Mouse (Mus musculus): ENCODE results near the gene 9930022D16Rik.

9930022D16Rik gene

DNA sequence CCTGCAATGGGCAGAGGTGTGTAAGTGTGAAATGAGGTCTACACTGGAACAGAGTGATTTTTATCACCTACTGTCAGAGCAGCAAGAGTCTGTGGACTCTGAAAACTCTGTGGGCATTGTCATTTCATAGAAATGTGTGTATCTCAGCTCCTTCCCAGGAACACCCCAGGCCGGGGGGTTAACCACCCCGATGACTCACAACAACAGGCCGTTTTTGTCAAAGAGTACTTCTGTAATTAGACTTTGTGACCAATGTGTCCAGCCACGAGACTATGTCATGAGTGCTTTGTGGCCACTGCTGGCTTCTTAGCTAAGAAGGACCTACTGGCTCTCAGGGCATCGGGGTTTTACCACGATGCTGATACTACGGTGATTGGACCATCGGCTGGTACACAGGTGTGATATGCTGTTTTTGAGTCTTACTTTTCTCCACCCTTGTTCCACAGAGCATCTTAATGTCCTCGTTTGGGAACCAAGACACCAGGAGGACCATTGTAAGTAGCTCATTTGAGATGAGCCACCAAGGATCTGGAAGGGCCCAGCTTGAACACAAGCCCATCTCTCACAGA lies 3.8 kb downstream of the 9930022D16Rik start:
- DNase-seq = peak; percentile 55

DNA sequence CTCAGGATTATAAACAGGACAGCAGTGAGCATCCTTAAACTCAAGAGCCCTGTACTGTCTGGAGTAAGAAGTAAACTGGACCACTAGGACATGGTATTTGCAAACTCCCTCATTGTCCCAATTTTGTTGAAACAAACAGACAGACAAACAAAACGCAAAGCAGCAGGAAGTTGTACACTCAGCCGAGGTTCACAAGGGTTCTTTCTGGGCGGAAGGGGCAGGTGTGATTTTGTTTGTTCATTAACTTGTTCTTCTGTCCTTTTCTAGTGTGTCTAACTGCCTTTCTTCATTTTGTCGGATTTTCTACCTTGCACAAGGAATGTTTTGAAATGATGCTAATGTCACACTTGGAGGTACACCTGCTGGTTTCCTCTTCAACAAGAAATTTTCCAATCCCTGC lies 5.7 kb downstream of the 9930022D16Rik start:
- DNase-seq = no peak

DNA sequence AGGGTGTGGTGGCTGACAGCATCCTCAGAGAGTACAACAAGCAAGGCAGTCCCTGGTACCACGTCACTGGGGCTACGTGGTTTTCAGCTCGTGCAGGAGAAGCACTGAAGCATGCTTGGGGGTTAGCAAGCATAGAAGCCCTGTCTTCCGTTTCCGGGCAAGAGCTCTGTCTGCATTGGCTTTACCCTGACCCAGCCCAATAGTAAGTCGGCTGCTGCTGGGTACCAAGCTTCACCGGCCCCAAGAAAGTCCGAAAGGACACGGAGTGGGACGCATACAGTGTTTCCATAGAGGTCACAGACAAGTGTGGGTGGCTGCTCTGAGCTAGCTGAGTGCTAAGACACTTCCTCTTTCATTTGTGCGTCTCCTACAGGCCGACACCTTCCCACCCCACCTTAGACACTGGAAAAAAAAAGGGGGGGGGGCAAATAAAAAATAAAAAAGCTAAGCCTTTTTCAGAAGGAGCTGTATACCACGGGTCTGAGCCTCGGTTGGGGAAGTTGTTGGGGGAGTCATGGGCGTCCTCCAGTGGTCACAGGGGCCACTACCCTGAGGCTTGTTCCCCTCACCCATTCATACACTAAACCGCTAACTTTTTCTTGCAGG lies 6.3 kb downstream of the 9930022D16Rik start:
- DNase-seq = peak; percentile 57

DNA sequence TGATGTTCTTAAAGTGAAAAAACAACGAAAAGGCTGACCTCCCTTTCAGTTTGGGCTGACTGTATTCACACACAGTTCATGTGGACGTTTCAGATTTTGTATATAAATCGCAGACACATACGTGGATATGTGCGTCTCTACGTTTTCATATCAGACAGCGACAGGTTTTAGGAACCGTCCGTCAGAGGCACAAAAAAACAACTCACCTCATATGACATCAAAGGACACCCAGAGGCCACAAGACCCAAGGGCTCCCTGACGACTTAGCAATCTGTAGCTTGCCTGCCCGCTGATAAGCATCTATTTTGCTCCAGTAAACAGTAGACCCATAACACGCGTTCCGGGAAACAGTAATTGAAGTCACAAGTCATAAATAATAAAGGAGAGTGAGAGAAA lies 6.8 kb downstream of the 9930022D16Rik start:
- no peak for DNase-seq

DNA sequence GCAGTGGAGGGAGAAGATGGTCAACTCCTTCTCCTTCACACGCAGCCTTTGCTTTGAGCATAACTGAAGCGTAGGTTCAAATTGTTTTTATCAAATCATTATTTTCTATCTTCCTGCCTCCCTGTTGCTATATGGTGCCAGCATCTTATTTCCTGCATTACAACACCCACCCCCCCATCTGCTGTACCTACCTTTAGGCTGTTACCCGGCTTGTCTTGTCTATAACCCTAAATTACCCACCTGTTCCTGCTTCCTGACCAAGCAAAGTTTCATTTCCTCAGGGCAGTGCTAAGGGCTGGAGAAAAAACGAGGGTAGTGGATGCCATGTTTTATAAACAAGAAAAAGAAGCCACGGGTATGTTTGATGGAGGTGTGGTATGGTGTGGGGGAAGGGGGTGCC lies 7.5 kb downstream of the 9930022D16Rik start:
- DNase-seq = no peak

DNA sequence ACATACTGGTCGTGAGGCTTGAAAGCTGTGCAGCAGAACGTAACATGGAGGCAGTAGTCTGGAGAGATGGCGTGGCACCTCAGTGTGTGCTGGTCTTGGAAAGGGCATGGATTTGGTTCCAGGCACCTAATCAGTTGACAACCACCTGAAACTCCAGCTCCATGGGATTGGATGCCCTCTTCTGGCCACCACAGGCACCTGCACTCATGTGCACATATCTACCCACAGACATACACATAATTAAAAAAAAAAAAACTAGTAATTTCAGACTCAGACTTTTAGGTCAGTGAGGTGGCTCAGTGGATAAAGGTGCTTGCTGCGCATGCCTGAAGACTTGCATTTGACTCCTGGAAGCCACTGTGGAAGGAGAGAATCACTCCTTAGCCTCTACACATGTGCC lies 8.5 kb downstream of the 9930022D16Rik start:
- DNase-seq = no peak

DNA sequence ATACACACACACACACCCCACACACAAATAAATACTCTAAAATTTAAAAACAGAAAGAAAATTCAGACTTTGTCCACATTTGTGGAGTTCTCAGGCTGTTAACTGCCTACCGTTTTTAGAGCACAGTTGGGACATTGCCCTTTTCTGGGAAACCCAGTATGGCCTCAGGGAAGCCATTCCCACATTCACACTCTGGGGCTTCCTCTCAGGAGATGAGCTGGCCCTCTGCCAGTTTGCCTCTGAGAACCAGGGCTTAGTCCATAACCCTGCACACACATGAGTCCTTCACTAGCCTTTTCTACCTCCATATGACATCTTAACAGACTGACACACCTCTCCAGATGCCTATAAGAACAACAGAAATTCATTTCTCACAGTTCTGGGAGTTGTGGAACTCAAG lies 9.6 kb downstream of the 9930022D16Rik start:
- no peak for DNase-seq

DNA sequence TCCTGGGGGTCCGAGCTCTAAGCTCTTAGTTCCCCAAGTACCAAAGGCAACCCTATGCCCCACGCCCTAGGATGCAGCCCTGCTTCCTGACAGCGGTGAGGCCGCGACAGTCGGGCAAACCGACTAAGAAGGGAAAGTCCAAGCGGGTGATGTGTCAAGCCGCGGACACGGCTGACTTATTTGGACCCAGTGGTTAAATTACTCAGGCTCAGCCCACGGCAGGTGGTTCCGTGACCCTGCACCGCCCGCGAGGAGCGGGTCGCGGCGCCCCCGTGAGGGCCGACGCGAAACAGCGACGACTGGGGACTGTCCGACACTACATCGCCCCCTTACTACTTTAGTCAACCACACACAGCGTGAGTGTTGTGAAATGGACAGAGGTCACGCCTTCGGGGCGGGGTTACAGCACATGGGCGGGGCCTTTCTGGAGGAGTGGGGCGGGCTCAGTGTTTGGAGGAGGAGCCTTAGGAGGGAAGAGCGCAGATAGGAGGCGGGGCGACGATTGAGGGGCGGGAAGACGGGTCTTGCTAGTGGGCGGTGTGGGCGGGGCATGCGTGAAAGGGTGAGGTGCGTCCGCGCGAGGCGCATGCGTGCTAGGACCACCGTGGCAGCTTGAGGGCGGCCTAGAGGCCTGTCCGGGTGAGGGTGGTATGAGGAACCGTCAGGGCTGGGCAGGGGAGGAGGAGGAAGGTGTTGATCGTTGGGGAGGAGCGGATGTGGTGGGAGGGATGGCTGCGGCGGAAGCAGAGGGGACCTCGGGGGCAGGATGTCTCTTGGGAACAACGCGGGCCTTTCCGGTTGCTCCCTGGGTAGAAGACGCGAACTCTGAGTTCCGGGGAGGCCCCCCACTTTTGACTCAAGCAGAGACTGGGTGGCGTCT lies 11.9 kb downstream of the 9930022D16Rik start, which contains the start of gene Amz2:
Amz2 (plus strand) TSS at position 555 of the 880 bp plus-strand sequence.
- DNase-seq = peak; percentile 99

DNA sequence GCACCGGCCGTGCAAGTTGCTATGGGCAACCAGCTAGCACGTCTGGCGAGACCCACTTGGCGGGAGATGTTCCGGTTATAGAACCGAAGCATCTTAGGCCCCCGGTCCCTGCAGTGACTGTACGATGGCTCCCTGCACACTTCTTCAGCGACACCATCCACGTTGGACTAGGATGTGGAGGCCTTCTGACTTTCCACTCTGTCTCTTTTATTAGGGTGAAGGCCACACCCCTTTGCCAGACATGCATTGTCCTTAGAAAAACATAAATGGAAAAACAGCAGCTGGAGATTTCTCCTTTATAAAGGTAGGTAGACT lies 12.5 kb downstream of the 9930022D16Rik start:
- DNase-seq = no peak

DNA sequence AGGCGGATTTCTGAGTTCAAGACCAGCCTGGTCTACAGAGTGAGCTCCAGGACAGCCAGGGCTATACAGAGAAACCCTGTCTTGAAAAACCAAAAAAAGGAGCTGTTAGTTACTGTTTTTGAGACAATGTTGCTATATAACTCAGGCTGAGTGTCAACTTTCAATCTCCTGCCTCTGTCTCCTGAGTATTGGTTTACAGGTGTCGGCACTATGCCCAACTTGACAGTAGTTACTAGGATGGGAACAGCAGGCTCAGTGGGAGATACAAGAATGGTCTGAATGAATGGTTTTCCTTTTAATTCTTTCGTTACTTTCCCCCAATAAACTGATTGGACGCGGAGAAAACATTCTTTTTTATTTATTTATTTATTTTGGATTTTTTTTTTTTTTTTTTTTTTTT lies 13.6 kb downstream of the 9930022D16Rik start:
- DNase-seq = no peak

DNA sequence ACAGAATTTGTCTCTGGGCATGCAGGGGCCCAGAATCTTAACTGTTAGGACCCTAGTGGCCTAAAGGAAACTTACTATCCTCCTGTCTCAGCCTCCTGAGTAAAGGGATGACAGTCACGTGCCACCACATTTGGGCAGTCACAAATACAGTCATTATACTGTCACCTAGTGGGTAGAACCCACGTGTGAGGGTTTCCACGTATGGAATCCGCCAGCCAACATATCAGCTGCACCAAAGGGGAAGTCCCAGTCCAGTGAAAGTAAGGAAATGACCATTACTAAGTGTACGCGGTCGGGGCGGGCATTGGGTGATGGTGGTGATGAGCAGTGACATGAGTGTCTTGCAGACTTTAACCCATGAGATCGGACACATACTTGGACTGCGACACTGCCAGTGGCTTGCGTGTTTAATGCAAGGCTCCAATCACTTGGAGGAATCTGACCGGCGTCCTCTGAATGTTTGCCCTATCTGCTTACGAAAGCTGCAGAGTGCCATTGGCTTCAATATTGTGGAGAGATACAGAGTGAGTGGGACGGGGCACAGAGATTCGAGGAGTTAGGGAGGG lies 20.6 kb downstream of the 9930022D16Rik start:
- DNase-seq = no peak

DNA sequence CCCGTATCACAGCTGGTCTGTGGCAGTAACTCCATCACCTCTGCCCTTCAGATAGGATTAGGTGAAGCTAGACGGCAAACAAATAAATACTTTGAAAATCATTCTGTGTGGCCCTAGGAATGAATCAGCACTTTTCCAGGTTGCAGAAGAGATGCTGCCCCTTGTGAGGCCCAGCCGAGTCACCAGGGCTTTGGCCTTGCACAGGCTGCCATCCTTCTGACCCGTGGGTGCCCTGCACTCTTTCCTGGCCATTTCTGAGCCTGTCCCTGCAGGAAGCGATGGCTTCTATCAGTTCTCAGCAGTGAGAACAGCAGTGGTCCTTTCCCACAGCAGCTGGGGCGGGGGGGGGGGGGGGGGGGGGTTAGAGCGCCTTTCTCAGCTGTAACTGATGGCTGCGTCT lies 23.2 kb downstream of the 9930022D16Rik start:
- DNase-seq = no peak

DNA sequence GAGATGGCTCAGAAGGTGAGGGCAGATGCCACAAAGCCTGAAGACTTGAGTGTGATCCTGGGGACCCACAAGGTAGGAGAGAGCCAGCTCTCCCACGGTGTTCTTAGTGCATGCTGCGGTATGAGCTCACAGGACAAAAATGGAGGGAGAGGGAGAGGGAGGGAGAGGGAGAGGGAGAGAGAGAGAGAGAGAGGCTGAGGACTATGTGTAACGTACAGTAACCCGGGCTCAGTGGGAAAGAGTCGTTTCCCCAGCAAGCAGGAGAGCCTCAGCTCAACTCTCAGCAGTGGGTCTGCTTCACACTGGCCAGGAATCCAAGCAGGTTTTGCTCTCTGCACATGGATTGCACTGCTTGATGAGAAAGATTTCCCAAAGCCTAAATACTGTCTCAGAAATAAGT lies 25.5 kb downstream of the 9930022D16Rik start:
- no peak for DNase-seq

DNA sequence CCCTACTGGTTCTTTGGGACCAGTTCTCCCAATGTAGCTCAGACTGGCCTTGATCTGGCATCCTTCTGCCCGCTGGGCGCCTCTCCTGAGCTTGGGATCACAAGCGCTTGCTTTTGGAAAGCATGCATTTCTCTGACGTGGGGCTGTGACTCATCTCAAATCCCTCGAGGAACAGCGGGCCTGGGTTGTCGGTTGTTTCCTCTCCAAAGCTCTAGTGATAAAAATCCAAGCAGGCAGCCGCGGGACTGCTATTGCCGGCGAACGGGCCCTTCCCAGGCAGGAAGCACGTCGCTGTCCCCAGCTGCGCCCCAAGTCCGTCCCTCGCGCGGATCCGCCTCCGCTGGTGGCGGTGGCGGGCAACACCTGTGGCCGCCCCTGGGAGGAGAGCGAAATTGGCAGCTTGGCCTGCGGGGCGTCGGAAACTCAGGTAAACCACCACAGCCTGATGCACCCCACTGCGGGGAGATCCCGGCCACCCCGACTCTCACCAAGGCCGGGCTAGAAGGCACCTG lies 26.2 kb downstream of the 9930022D16Rik start:
- peak; percentile 83 for DNase-seq

DNA sequence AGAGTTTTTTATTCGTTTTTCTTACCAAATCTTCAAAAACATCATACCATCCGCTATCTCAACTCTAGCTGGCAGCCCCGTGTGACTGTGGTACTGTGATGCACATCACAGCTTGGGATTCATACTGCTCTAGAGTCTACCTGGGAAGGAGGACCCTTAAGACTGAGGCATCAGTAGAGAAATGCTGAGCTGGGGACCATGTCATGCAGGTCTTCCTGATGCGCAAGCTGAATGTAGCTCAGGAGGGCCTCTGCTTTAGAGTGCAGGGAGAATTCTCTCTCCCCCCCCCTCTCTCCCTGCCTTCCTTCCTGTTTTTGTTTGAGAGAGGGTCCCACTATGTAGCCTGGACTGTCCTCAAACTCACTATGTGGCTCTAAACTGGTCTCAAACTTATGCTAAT lies 26.9 kb downstream of the 9930022D16Rik start:
- no peak for DNase-seq

DNA sequence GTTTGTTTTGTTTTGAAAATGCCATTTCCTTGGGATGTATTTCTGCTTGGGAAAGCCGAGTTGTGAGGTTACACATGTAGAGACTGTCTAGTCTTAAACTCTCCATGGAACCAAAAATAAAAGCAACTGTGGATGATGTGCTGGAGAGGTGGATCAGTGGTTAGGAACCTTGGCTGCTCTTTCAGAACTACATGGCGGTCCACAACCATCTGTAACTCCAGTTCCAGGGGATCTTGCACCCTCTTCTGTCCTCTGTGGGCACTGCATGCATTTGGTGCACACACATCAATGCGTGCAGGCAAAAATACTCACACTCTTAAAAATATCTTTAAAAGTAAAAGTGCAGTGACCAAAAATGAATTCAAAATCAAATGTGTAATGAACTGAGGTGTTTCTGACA lies 27.4 kb downstream of the 9930022D16Rik start:
- peak; percentile 71 for DNase-seq

DNA sequence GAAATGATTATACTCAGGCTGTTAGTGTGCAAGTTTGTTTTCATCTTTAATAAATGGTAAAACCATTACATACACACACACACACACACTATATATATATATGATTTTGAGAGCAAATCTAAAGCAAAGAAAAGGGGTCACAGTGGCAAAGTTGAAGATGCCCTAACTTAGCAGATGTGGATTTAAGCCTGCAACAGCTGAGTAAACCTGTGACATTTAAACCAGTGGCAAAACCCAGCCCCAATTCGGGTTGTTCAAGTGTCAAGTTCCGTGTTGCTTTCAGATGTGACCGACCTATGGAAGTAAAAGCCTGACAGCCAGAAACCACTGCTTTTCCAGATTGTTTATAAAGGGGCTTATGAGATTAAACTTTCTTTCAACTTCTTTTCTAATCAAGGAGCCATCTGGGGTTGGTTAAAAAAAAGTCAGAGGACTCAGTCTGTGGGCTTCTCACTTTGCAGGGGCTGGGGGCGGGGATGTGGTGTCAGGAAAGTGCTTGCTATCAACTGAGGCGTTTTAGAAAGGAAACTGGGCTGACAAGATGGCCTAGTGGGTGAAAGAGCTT lies 28.5 kb downstream of the 9930022D16Rik start:
- no peak for DNase-seq

DNA sequence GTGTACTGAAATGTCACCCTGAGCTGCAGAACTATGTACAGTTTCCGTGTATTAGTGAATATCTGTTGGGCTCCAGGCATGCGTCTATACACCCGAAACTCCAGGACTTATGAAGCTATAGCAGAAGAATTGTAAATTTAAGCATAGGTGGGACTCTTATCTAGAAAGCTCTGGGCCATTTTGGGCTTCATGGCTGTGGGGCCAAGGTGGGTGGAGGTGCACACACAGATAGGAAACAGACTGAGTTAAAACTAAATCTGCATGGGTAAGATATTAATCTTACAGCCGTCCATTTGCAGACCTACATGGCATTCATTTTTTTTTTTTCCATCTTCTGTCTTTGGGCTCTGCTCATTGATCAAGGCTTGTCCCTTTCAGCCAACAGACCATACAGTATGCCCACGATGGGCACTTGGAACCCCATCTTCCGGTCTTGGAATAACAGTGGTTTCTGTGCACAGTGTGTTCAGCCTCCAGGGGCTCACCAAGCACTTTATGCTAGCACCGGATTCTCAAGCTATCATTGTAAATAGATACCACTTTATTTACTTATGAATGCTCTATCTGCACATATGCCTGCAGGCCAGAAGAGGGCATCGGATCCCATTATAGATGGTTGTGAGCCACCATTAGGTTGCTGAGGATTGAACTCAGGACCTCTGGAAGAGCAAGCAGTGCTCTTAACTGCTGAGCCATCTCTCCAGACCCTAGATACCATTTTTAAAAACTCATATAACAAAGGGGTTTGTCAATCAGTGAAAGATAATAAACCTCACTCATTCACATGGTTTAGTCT lies 29.9 kb downstream of the 9930022D16Rik start:
- no peak for DNase-seq

DNA sequence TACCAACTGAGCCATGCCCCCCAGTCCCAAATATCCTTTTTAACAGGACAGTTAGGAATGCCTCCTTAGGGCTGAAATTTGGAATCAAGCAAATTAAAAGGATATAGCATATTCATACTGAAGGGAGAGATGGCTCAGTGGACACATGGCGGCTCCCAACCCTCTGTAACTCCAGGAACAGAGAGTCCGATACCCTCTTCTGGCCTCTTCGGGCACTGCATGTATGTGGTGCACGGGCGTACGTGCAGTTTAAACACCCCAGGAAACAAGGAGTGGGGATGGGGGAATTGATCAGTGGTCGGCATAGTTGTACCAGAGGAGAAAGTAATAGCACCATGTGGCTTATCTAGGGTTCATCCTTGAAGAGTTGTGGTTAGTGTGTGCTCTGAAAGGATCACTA lies 30.9 kb downstream of the 9930022D16Rik start:
- peak; percentile 56 for DNase-seq

DNA sequence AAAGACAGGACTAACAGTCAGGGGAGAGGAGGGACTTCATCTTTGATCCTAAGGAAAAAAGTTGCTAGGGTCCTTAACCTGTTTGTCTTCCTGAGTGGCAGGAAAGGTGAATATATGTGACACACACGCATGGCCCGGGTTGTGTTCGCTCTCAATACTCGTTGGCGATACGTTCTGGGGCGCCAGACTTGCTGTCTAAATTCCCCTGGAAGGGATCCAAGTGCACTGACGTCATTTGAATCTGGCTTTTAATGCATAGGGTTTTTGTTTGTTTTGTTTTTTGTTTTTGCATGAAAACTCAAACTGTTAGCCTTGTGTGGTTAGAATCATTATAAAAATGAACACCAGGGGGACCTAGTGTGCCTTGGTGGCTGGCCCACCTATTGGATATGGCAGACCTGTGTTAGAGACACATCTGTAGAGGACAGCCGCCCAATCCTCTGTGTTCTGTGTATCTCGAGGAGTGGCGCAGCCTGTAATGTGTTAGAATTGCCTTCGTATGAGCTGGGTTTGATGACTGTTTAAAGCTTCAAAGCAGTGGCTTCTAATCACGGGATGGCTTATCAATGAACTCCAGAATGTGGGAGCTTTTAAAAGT lies 31.8 kb downstream of the 9930022D16Rik start:
- DNase-seq = peak; percentile 72

DNA sequence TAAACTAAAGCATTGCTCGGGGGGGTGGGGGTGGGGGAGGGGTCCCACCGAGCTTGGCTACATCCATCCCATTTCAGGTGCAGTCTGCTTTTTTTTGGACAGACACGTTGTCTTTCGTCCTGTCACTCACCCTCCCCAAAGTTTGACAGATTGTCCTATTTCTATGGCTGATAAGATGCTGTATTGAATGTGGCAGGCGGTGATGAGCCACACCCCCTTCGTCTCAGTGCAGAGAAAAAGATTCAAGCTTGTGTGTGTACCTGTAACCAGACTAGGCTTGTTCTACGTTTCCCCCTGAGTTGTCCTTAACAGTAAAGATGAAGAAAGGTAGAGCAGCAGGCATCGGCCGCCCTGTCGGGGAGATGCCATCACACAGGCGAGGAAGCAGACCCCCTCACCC lies 37.5 kb downstream of the 9930022D16Rik start:
- no peak for DNase-seq

DNA sequence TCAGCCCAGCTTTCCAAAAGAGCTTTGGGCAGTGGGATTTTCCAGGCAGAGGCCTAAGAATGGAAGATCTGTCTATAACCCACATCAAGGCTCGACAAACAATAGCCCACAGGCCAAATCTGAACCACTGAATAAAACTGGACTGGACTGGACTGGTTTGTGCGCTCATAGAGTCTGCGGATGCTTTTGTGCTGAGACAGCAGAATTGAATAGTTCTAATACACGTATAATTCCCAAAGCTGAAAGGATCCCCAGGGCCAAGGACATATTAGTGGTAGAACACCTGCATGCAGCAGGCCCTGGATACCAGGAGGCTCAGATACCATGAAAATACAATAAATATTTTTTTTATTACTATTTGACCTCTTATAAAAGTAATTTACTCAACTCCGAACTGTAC lies 42.5 kb downstream of the 9930022D16Rik start:
- DNase-seq = no peak
